Mouse (Mus musculus) neural tube, embryonic 11.5 days (tissue): ENCODE data around the gene Nusap1. TPM values are rescaled to one million over a fixed set of nuclear protein-coding genes. Genes with fewer than 3 reads are reported as not detected.
"Not testable (repeated sequence)": the region's sequence is repeated elsewhere in the genome, so short reads cannot be mapped to it uniquely, and the experiment has no call there.

ENCODE experiments used
- ATAC-seq: fragments of 200-750 bp; cut with Nextera tagmentation; 2 replicates; pipeline ENCODE4 v1.8.0; 2017; ENCODE audit warnings: moderate number of reproducible peaks, mild to moderate bottlenecking, moderate TSS enrichment, moderate library complexity; ENCODE audit not compliant: insufficient read depth, low FRiP score, low TSS enrichment
- DNase-seq: peaks from one replicate; pipeline ENCODE4 v3.0.0-alpha.2; 2015; ENCODE audit warnings: low spot score
- H3K27ac ChIP-seq: fragments of 300-500 bp; sonication (generic); 2 replicates; pipeline ENCODE4 v1.5.1; 2014; ENCODE audit warnings: low read depth, mild to moderate bottlenecking, low read length
- H3K27me3 ChIP-seq: fragments of 300-500 bp; sonication (generic); 2 replicates; pipeline ENCODE4 v1.6.1; 2014; ENCODE audit warnings: mild to moderate bottlenecking, low read length, mixed read lengths; ENCODE audit not compliant: control insufficient read depth, insufficient read depth
- H3K36me3 ChIP-seq: fragments of 300-500 bp; sonication (generic); 2 replicates; pipeline ENCODE4 v1.6.1; 2014; ENCODE audit warnings: mild to moderate bottlenecking, low read length, moderate library complexity, mixed read lengths; ENCODE audit not compliant: control insufficient read depth, insufficient read depth
- H3K4me1 ChIP-seq: fragments of 300-500 bp; sonication (generic); 2 replicates; pipeline ENCODE4 v1.6.1; 2014; ENCODE audit warnings: low read length, mixed read lengths; ENCODE audit not compliant: control insufficient read depth, insufficient read depth
- H3K4me2 ChIP-seq: fragments of 300-500 bp; sonication (generic); 2 replicates; pipeline ENCODE4 v1.6.1; 2014; ENCODE audit warnings: low read depth, mild to moderate bottlenecking, moderate library complexity
- H3K4me3 ChIP-seq: fragments of 300-500 bp; sonication (generic); 2 replicates; pipeline ENCODE4 v1.5.1; 2014; ENCODE audit warnings: low read depth, low read length
- H3K9ac ChIP-seq: fragments of 300-500 bp; sonication (generic); 2 replicates; pipeline ENCODE4 v1.6.1; 2014; ENCODE audit warnings: mild to moderate bottlenecking, low read length
- H3K9me3 ChIP-seq: fragments of 300-500 bp; sonication (generic); 2 replicates; pipeline ENCODE4 v1.6.1; 2016; ENCODE audit warnings: low read length; ENCODE audit not compliant: control insufficient read depth
- WGBS: fragments of 180-500 bp; shearing (Covaris S2); extraction: QIAGEN DNeasy Blood & Tissue Kit; methylation state at CpG from one replicate; pipeline ENCODE4 v1.1.7; 2014; 5-methylcytosine and 5-hydroxymethylcytosine counted together
- polyA plus RNA-seq: library from polyadenylated mRNA; unstranded; fragments of >200 nt; fragmentation: Nextera tagmentation; extraction: Ambion mirVana; gene quantifications from 2 replicates; pipeline ENCODE4 v1.2.1, GENCODE M21; 2014

Gene Nusap1
- polyA plus RNA-seq, 1 experiment from 2014 or later: 72.3 TPM

- 76% methylated on average over 19 of the region's 23 CpGs for WGBS
- H3K9me3 ChIP-seq, ATAC-seq: not testable (repeated sequence)
Measured at GRCm38 (mm10) chr2:119665744-119666143, 47.6 kb downstream of the Nusap1 start.

GRCm38 (mm10) chr2:119669010-119669409 lies 50.9 kb downstream of the Nusap1 start:
- DNase-seq: peak; percentile 13

More at GRCm38 (mm10) chr2:119665744-119666143, 47.6 kb downstream of the Nusap1 start:
- H3K27me3 ChIP-seq, H3K36me3 ChIP-seq, H3K27ac ChIP-seq, H3K4me3 ChIP-seq, H3K4me2 ChIP-seq, DNase-seq, H3K9ac ChIP-seq, H3K4me1 ChIP-seq: not testable (repeated sequence)

GRCm38 (mm10) chr2:119674525-119675214 lies 56.6 kb downstream of the Nusap1 start, which contains the start of gene Rtf1:
Gene Rtf1, plus strand, starts transcription at chr2:119675068.
- peak; percentile 95 for ATAC-seq
- Histone ChIP-seq H3K27me3 (no peaks in the 10 kb centered on the region), H3K27ac (peak within 1 kb of the TSS; percentile 42; the same call in 1 of the 2 replicates), H3K9ac (peak within 1 kb of the TSS; percentile 97), H3K4me3 (peak within 1 kb of the TSS; percentile 97), H3K9me3 (no peaks in the 10 kb centered on the region), H3K4me1 (peaks cover 4% of the 10 kb centered on the region; the same call in 1 of the 2 replicates), H3K36me3 (no peaks in the 10 kb centered on the region), H3K4me2 (peak within 1 kb of the TSS; percentile 87)
- peak; percentile 96 for DNase-seq
- WGBS: under 1% methylated on average over 40 of the region's 58 CpGs

More at GRCm38 (mm10) chr2:119669010-119669409, 50.9 kb downstream of the Nusap1 start:
- no peak overlapping the region for H3K4me3 ChIP-seq
- no peaks in the 10 kb centered on the region for H3K9me3 ChIP-seq
- no peaks in the 10 kb centered on the region for H3K36me3 ChIP-seq
- no peaks in the 10 kb centered on the region for H3K4me1 ChIP-seq
- WGBS: 13% methylated on average over 7 of the region's 7 CpGs
- H3K27ac ChIP-seq: no peak overlapping the region
- no peak overlapping the region for H3K9ac ChIP-seq
- no peak for ATAC-seq
- H3K4me2 ChIP-seq: no peak overlapping the region
- H3K27me3 ChIP-seq: no peaks in the 10 kb centered on the region

GRCm38 (mm10) chr2:119675215-119675784 lies 57.2 kb downstream of the Nusap1 start:
- ATAC-seq (peak; percentile 83), DNase-seq (no peak)
- peaks cover 4% of the 10 kb centered on the region; the same call in 1 of the 2 replicates for H3K4me1 ChIP-seq
- whole genome bisulfite sequencing: under 1% methylated on average over 39 of the region's 39 CpGs
- H3K4me2 ChIP-seq: peak overlapping the region; percentile 87
- H3K27me3 ChIP-seq: no peaks in the 10 kb centered on the region
- peak overlapping the region; percentile 42; the same call in 1 of the 2 replicates for H3K27ac ChIP-seq
- H3K9ac ChIP-seq: peak overlapping the region; percentile 97
- no peaks in the 10 kb centered on the region for H3K9me3 ChIP-seq
- H3K4me3 ChIP-seq: peak overlapping the region; percentile 97
- H3K36me3 ChIP-seq: no peaks in the 10 kb centered on the region

GRCm38 (mm10) chr2:119675831-119676230 lies 57.7 kb downstream of the Nusap1 start:
- H3K36me3 ChIP-seq: no peaks in the 10 kb centered on the region
- 8% methylated on average over 5 of the region's 5 CpGs for WGBS
- peaks cover 4% of the 10 kb centered on the region; the same call in 1 of the 2 replicates for H3K4me1 ChIP-seq
- DNase-seq: no peak
- H3K27ac ChIP-seq: no peak overlapping the region
- H3K9ac ChIP-seq: peak overlapping the region; percentile 97
- H3K4me2 ChIP-seq: peak overlapping the region; percentile 87
- no peaks in the 10 kb centered on the region for H3K27me3 ChIP-seq
- no peaks in the 10 kb centered on the region for H3K9me3 ChIP-seq
- peak overlapping the region; percentile 97 for H3K4me3 ChIP-seq
- no peak for ATAC-seq

GRCm38 (mm10) chr2:119683706-119684105 lies 65.6 kb downstream of the Nusap1 start:
- Histone ChIP-seq H3K9me3 (no peaks in the 10 kb centered on the region), H3K9ac (no peak overlapping the region), H3K27ac (no peak overlapping the region), H3K4me2 (no peak overlapping the region), H3K4me3 (no peak overlapping the region), H3K27me3 (no peaks in the 10 kb centered on the region), H3K36me3 (peaks cover 2% of the 10 kb centered on the region; the same call in 1 of the 2 replicates), H3K4me1 (no peaks in the 10 kb centered on the region)
- ATAC-seq: no peak
- WGBS: 83% methylated on average over 2 of the region's 2 CpGs
- DNase-seq: no peak

GRCm38 (mm10) chr2:119692003-119692701 lies 74.1 kb downstream of the Nusap1 start:
- Histone ChIP-seq H3K27me3 (no peaks in the 10 kb centered on the region), H3K36me3 (no peaks in the 10 kb centered on the region), H3K4me3 (no peak overlapping the region), H3K27ac (no peak overlapping the region), H3K9ac (no peak overlapping the region), H3K9me3 (no peaks in the 10 kb centered on the region), H3K4me1 (no peaks in the 10 kb centered on the region), H3K4me2 (no peak overlapping the region)
- DNase-seq (no peak), ATAC-seq (no peak)
- WGBS: 77% methylated on average over 9 of the region's 9 CpGs

- H3K36me3 ChIP-seq: no peaks in the 10 kb centered on the region
- ATAC-seq (no peak), DNase-seq (no peak)
- H3K9me3 ChIP-seq: no peaks in the 10 kb centered on the region
- no peak overlapping the region for H3K4me2 ChIP-seq
- no peak overlapping the region for H3K9ac ChIP-seq
- no peak overlapping the region for H3K4me3 ChIP-seq
- WGBS: 87% methylated on average over 2 of the region's 2 CpGs
- H3K4me1 ChIP-seq: no peaks in the 10 kb centered on the region
- H3K27me3 ChIP-seq: no peaks in the 10 kb centered on the region
- no peak overlapping the region for H3K27ac ChIP-seq
Measured at GRCm38 (mm10) chr2:119694826-119695225, 76.7 kb downstream of the Nusap1 start.
